Mouse (Mus musculus): ENCODE results near the gene Klhl7. TPM values are rescaled to one million over a fixed set of nuclear protein-coding genes. Genes with fewer than 3 reads are reported as not detected.

Gene Klhl7
- polyA plus RNA-seq (2016; fragmentation: Nextera tagmentation; extraction: Ambion mirVana) = 109 and 113 TPM in 2 replicates

GRCm38 (mm10) chr5:24100106-24100809 lies at the start of gene Klhl7:
Gene Klhl7 (plus strand): TSS chr5:24100605.
- peak within 1 kb of the TSS; percentile 82 for H3K4me3 ChIP-seq
- H3K27me3 ChIP-seq (replicated peaks) = no peaks in the 10 kb centered on the region
- no peaks in the 10 kb centered on the region for H3K9me3 ChIP-seq
- peak within 1 kb of the TSS; percentile 95 for H3K27ac ChIP-seq
- H3K4me2 ChIP-seq (replicated peaks) = peak within 1 kb of the TSS; percentile 60
- ATAC-seq (ENCODE audit: low FRiP score, low read depth) = peak; percentile 95
- H3K4me1 ChIP-seq = peaks cover 18% of the 10 kb centered on the region
- no peaks in the 10 kb centered on the region for H3K36me3 ChIP-seq
- WGBS = 1% methylated on average over 47 of the region's 47 CpGs
- peak within 1 kb of the TSS; percentile 89 for H3K9ac ChIP-seq

GRCm38 (mm10) chr5:24051755-24052675 lies 48.4 kb upstream of the Klhl7 start:
- Histone ChIP-seq H3K36me3 (no peaks in the 10 kb centered on the region), H3K4me3 (no peak overlapping the region), H3K4me1 (no peaks in the 10 kb centered on the region), H3K27me3 (replicated peaks) (no peaks in the 10 kb centered on the region), H3K9me3 (peaks cover 5% of the 10 kb centered on the region; the same call in 1 of the 2 replicates), H3K27ac (no peak overlapping the region), H3K4me2 (replicated peaks) (no peak overlapping the region), H3K9ac (no peak overlapping the region)
- WGBS = 69% methylated on average over 16 of the region's 16 CpGs
- ATAC-seq (ENCODE audit: low FRiP score, low read depth) = no peak

GRCm38 (mm10) chr5:24053245-24054190 lies 46.9 kb upstream of the Klhl7 start:
- WGBS = 79% methylated on average over 9 of the region's 9 CpGs
- Histone ChIP-seq H3K27ac (no peak overlapping the region), H3K4me1 (no peaks in the 10 kb centered on the region), H3K27me3 (replicated peaks) (no peaks in the 10 kb centered on the region), H3K4me3 (no peak overlapping the region), H3K36me3 (no peaks in the 10 kb centered on the region), H3K4me2 (replicated peaks) (no peak overlapping the region), H3K9ac (no peak overlapping the region), H3K9me3 (peaks cover 5% of the 10 kb centered on the region; the same call in 1 of the 2 replicates)
- ATAC-seq (ENCODE audit: low FRiP score, low read depth) = no peak

- 89% methylated on average over 3 of the region's 3 CpGs for WGBS
- no peak overlapping the region for H3K4me2 ChIP-seq (replicated peaks)
- no peak overlapping the region for H3K4me3 ChIP-seq
- no peak overlapping the region for H3K27ac ChIP-seq
- H3K4me1 ChIP-seq = no peaks in the 10 kb centered on the region
- ATAC-seq (ENCODE audit: low FRiP score, low read depth) = no peak
- no peak overlapping the region for H3K9ac ChIP-seq
- H3K9me3 ChIP-seq = peaks cover 5% of the 10 kb centered on the region; the same call in 1 of the 2 replicates
- H3K27me3 ChIP-seq (replicated peaks) = no peaks in the 10 kb centered on the region
- H3K36me3 ChIP-seq = no peaks in the 10 kb centered on the region
These were observed 46.0 kb upstream of the Klhl7 start for GRCm38 (mm10) chr5:24054382-24054781.

GRCm38 (mm10) chr5:24056865-24057264 lies 43.5 kb upstream of the Klhl7 start:
- Histone ChIP-seq H3K9me3 (peaks cover 5% of the 10 kb centered on the region; the same call in 1 of the 2 replicates), H3K4me2 (replicated peaks) (no peak overlapping the region), H3K27ac (no peak overlapping the region), H3K4me3 (no peak overlapping the region), H3K4me1 (no peaks in the 10 kb centered on the region), H3K27me3 (replicated peaks) (no peaks in the 10 kb centered on the region), H3K36me3 (no peaks in the 10 kb centered on the region), H3K9ac (no peak overlapping the region)
- WGBS = 86% methylated on average over 2 of the region's 2 CpGs
- ATAC-seq (ENCODE audit: low FRiP score, low read depth) = no peak

- Histone ChIP-seq H3K9ac (no peak overlapping the region), H3K4me1 (no peaks in the 10 kb centered on the region), H3K36me3 (no peaks in the 10 kb centered on the region), H3K27me3 (replicated peaks) (no peaks in the 10 kb centered on the region), H3K4me2 (replicated peaks) (no peak overlapping the region), H3K9me3 (peaks cover 5% of the 10 kb centered on the region; the same call in 1 of the 2 replicates), H3K27ac (no peak overlapping the region), H3K4me3 (no peak overlapping the region)
- no peak for ATAC-seq (ENCODE audit: low FRiP score, low read depth)
- WGBS = 69% methylated on average over 3 of the region's 3 CpGs
These were observed 42.8 kb upstream of the Klhl7 start for GRCm38 (mm10) chr5:24057592-24057991.

- H3K9ac ChIP-seq = no peak overlapping the region
- 54% methylated on average over 3 of the region's 3 CpGs for whole genome bisulfite sequencing
- no peaks in the 10 kb centered on the region for H3K4me1 ChIP-seq
These were observed 39.5 kb upstream of the Klhl7 start for GRCm38 (mm10) chr5:24060949-24061348.

GRCm38 (mm10) chr5:24063034-24063433 lies 37.4 kb upstream of the Klhl7 start:
- H3K4me2 ChIP-seq (replicated peaks) = no peak overlapping the region
- H3K9me3 ChIP-seq = no peaks in the 10 kb centered on the region
- H3K4me1 ChIP-seq = no peaks in the 10 kb centered on the region
- H3K27me3 ChIP-seq (replicated peaks) = no peaks in the 10 kb centered on the region
- no peak overlapping the region for H3K27ac ChIP-seq
- no peak overlapping the region for H3K9ac ChIP-seq
- 88% methylated on average over 6 of the region's 6 CpGs for WGBS
- H3K4me3 ChIP-seq = no peak overlapping the region
- no peak for ATAC-seq (ENCODE audit: low FRiP score, low read depth)
- H3K36me3 ChIP-seq = no peaks in the 10 kb centered on the region

More at GRCm38 (mm10) chr5:24060949-24061348, 39.5 kb upstream of the Klhl7 start:
- H3K36me3 ChIP-seq = no peaks in the 10 kb centered on the region
- no peaks in the 10 kb centered on the region for H3K27me3 ChIP-seq (replicated peaks)
- H3K27ac ChIP-seq = no peak overlapping the region
- no peak for ATAC-seq (ENCODE audit: low FRiP score, low read depth)
- H3K9me3 ChIP-seq = no peaks in the 10 kb centered on the region
- no peak overlapping the region for H3K4me2 ChIP-seq (replicated peaks)
- H3K4me3 ChIP-seq = no peak overlapping the region

- WGBS = 77% methylated on average over 4 of the region's 4 CpGs
- no peaks in the 10 kb centered on the region for H3K27me3 ChIP-seq (replicated peaks)
- no peaks in the 10 kb centered on the region for H3K9me3 ChIP-seq
- H3K4me3 ChIP-seq = no peak overlapping the region
- H3K9ac ChIP-seq = no peak overlapping the region
- no peak for ATAC-seq (ENCODE audit: low FRiP score, low read depth)
- no peaks in the 10 kb centered on the region for H3K4me1 ChIP-seq
- H3K4me2 ChIP-seq (replicated peaks) = no peak overlapping the region
- H3K27ac ChIP-seq = no peak overlapping the region
- H3K36me3 ChIP-seq = no peaks in the 10 kb centered on the region
These were observed 36.9 kb upstream of the Klhl7 start for GRCm38 (mm10) chr5:24063545-24063944.

GRCm38 (mm10) chr5:24068955-24069354 lies 31.4 kb upstream of the Klhl7 start:
- H3K4me3 ChIP-seq = no peak overlapping the region
- H3K36me3 ChIP-seq = no peaks in the 10 kb centered on the region
- no peaks in the 10 kb centered on the region for H3K9me3 ChIP-seq
- ATAC-seq (ENCODE audit: low FRiP score, low read depth) = no peak
- no peak overlapping the region for H3K4me2 ChIP-seq (replicated peaks)
- no peaks in the 10 kb centered on the region for H3K27me3 ChIP-seq (replicated peaks)
- H3K4me1 ChIP-seq = no peaks in the 10 kb centered on the region
- WGBS = 85% methylated on average over 6 of the region's 6 CpGs
- H3K9ac ChIP-seq = no peak overlapping the region
- no peak overlapping the region for H3K27ac ChIP-seq

GRCm38 (mm10) chr5:24072031-24072430 lies 28.4 kb upstream of the Klhl7 start:
- ATAC-seq (ENCODE audit: low FRiP score, low read depth) = no peak
- Histone ChIP-seq H3K9me3 (no peaks in the 10 kb centered on the region), H3K27me3 (replicated peaks) (no peaks in the 10 kb centered on the region), H3K4me3 (no peak overlapping the region), H3K27ac (no peak overlapping the region), H3K9ac (no peak overlapping the region), H3K36me3 (no peaks in the 10 kb centered on the region), H3K4me2 (replicated peaks) (no peak overlapping the region), H3K4me1 (no peaks in the 10 kb centered on the region)
- WGBS = 70% methylated on average over 6 of the region's 6 CpGs

Data from neural tube, embryonic 12.5 days (tissue).